In the genomic region with DNA sequence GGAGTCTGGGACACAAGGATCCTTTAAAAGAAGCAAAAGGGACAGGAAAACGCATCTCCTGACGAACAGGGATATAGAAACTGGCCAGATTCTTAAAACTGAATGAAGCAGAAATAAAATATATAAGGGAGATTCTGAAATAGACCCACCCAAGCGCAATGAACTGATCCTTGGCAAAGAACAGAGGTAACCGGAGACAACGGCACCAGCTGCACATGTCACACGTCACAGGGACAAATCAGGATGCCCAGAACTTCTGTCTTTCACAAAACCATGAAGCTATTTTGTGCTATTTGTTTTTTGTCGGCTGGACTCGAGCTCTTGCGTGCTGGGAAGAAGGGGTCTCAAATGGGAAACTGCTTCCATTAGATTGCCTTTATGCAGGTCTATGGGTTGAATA, we compare ENCODE assay signal across 27 mouse cellular contexts.
A peak's percentile ranks its signal among the peaks of the same experiment; 100 is the strongest.
DNase-seq lines count a peak whose midpoint lies in the region; ATAC-seq and TF ChIP-seq lines count a peak whose summit lies in the region.
"Had no signal": no experiment of that assay in that cellular context is flagged by ENCODE, and none has a peak within 500 bp of the region (broad histone marks: within the 10 kb centered on the region; RNA-seq: fewer than 3 reads in every experiment).

No protein-coding gene starts in this region.

- no peak for TF ChIP-seq CTCF in heart, postnatal 0 days (IDR thresholded peaks at IDR 0.05; ENCODE audit: low read depth)

- intact Hi-C loops in heart, postnatal 36 days (cut with DNase I): no loop called here

- 84% methylated on average over 9 of the region's 9 CpGs for whole genome bisulfite sequencing in heart, embryonic 12.5 days
- WGBS in heart, postnatal 0 days: 72% methylated on average over 9 of the region's 9 CpGs
- WGBS in neural tube, embryonic 13.5 days: 73% methylated on average over 9 of the region's 9 CpGs
- WGBS in neural tube, embryonic 15.5 days: 72% methylated on average over 9 of the region's 9 CpGs
- 77% methylated on average over 9 of the region's 9 CpGs for WGBS in intestine, embryonic 16.5 days

- no peak overlapping the region for H3K27ac ChIP-seq in heart, embryonic 12.5 days (ENCODE audit: poor library complexity, severe bottlenecking)
- peak overlapping the region; percentile 59 for H3K27ac ChIP-seq in heart, postnatal 0 days (ENCODE audit: low read depth)
- 0 out of 2 replicates have a peak overlapping the region, but pooled peaks have one; percentile 1 for H3K27ac ChIP-seq in neural tube, embryonic 13.5 days (replicated peaks)
- H3K27ac ChIP-seq in neural tube, embryonic 15.5 days (replicated peaks): no peak overlapping the region
- no peak overlapping the region for H3K27ac ChIP-seq in intestine, embryonic 16.5 days (ENCODE audit: low read length)
- H3K27ac ChIP-seq: forebrain, embryonic 10.5 days; forebrain, embryonic 13.5 days; heart, adult 2 months; heart, embryonic 10.5 days; heart, embryonic 15.5 days; hindbrain, embryonic 12.5 days; hindbrain, embryonic 15.5 days had no signal

- no peak for TF ChIP-seq EP300 in heart, postnatal 0 days (IDR thresholded peaks at IDR 0.05; ENCODE audit: low read depth)

- H3K4me3 ChIP-seq in heart, embryonic 12.5 days: no peak overlapping the region
- H3K4me3 ChIP-seq in heart, postnatal 0 days (ENCODE audit: low read depth, low read length): no peak overlapping the region
- H3K4me3 ChIP-seq in neural tube, embryonic 13.5 days: no peak overlapping the region
- H3K4me3 ChIP-seq in neural tube, embryonic 15.5 days (replicated peaks): no peak overlapping the region
- no peak overlapping the region for H3K4me3 ChIP-seq in intestine, embryonic 16.5 days (ENCODE audit: low read length)
- H3K4me3 ChIP-seq: forebrain, embryonic 10.5 days; forebrain, embryonic 13.5 days; heart, adult 2 months; heart, embryonic 10.5 days; heart, embryonic 15.5 days; hindbrain, embryonic 12.5 days; hindbrain, embryonic 15.5 days had no signal

- ATAC-seq in heart, embryonic 12.5 days (ENCODE audit: insufficient number of reproducible peaks, low FRiP score): no peak
- ATAC-seq in heart, postnatal 0 days (ENCODE audit: insufficient read depth, low read depth): no peak
- no peak for ATAC-seq in neural tube, embryonic 13.5 days (ENCODE audit: low read depth)
- no peak for ATAC-seq in neural tube, embryonic 15.5 days (ENCODE audit: low FRiP score)
- no peak for ATAC-seq in intestine, embryonic 16.5 days
- ATAC-seq: forebrain, embryonic 13.5 days; forebrain, embryonic 16.5 days; Patski had no signal

- DNase-seq in heart, adult 11 months: peak; percentile 69
- DNase-seq in heart, postnatal 0 days (ENCODE audit: low spot score): no peak
- DNase-seq in heart, postnatal 36 days: no peak
- DNase-seq: adrenal gland, postnatal 10 days; adrenal gland, postnatal 36 days; B cell, adult 2 months; cerebellum, adult 11-12 months; cerebellum, adult 8-10 months; cerebellum, postnatal 10 days; cerebellum, postnatal 36 days; gastrocnemius, postnatal 14 days; kidney, adult 11 months had no signal

- no peak overlapping the region for H3K9ac ChIP-seq in heart, embryonic 12.5 days
- H3K9ac ChIP-seq in heart, postnatal 0 days (replicated peaks; ENCODE audit: low read depth, low read length): no peak overlapping the region
- H3K9ac ChIP-seq in neural tube, embryonic 13.5 days: no peak overlapping the region
- no peak overlapping the region for H3K9ac ChIP-seq in neural tube, embryonic 15.5 days (replicated peaks)
- no peak overlapping the region for H3K9ac ChIP-seq in intestine, embryonic 16.5 days (ENCODE audit: low read depth, low read length)
- H3K9ac ChIP-seq: forebrain, embryonic 13.5 days; heart, embryonic 15.5 days; hindbrain, embryonic 12.5 days; hindbrain, embryonic 15.5 days had no signal

- no peak overlapping the region for H3K4me2 ChIP-seq in heart, embryonic 12.5 days
- H3K4me2 ChIP-seq in heart, postnatal 0 days (ENCODE audit: low read depth, low read length): no peak overlapping the region
- H3K4me2 ChIP-seq in neural tube, embryonic 13.5 days: no peak overlapping the region
- H3K4me2 ChIP-seq in neural tube, embryonic 15.5 days: no peak overlapping the region
- H3K4me2 ChIP-seq in intestine, embryonic 16.5 days (ENCODE audit: low read depth, low read length): no peak overlapping the region
- H3K4me2 ChIP-seq: forebrain, embryonic 13.5 days; heart, embryonic 15.5 days; hindbrain, embryonic 12.5 days; hindbrain, embryonic 15.5 days had no signal

- no peaks in the 10 kb centered on the region for H3K36me3 ChIP-seq in heart, embryonic 12.5 days
- no peaks in the 10 kb centered on the region for H3K36me3 ChIP-seq in heart, postnatal 0 days (replicated peaks; ENCODE audit: control insufficient read depth, insufficient read depth, low read length)
- H3K36me3 ChIP-seq in neural tube, embryonic 13.5 days: no peaks in the 10 kb centered on the region
- no peaks in the 10 kb centered on the region for H3K36me3 ChIP-seq in neural tube, embryonic 15.5 days
- no peaks in the 10 kb centered on the region for H3K36me3 ChIP-seq in intestine, embryonic 16.5 days (ENCODE audit: control insufficient read depth, insufficient read depth, low read length)
- H3K36me3 ChIP-seq: forebrain, embryonic 10.5 days; G1E; heart, embryonic 10.5 days; heart, embryonic 15.5 days; hindbrain, embryonic 12.5 days; hindbrain, embryonic 15.5 days had no signal

- H3K27me3 ChIP-seq in heart, embryonic 12.5 days (replicated peaks): no peaks in the 10 kb centered on the region
- no peaks in the 10 kb centered on the region for H3K27me3 ChIP-seq in heart, postnatal 0 days (ENCODE audit: control insufficient read depth, insufficient read depth, low read length)
- H3K27me3 ChIP-seq in neural tube, embryonic 13.5 days: no peaks in the 10 kb centered on the region
- H3K27me3 ChIP-seq in neural tube, embryonic 15.5 days (replicated peaks): no peaks in the 10 kb centered on the region
- H3K27me3 ChIP-seq in intestine, embryonic 16.5 days (replicated peaks; ENCODE audit: control insufficient read depth, insufficient read depth, low read length): no peaks in the 10 kb centered on the region
- H3K27me3 ChIP-seq: CH12.LX; forebrain, embryonic 13.5 days; heart, embryonic 15.5 days; hindbrain, embryonic 12.5 days; hindbrain, embryonic 15.5 days; Patski had no signal

- H3K4me1 ChIP-seq in heart, embryonic 12.5 days (replicated peaks): peaks cover 8% of the 10 kb centered on the region; the same call in 1 of the 2 replicates
- no peaks in the 10 kb centered on the region for H3K4me1 ChIP-seq in heart, postnatal 0 days (ENCODE audit: control insufficient read depth, insufficient read depth)
- H3K4me1 ChIP-seq in neural tube, embryonic 13.5 days (replicated peaks): peaks cover 7% of the 10 kb centered on the region; the same call in 1 of the 2 replicates
- H3K4me1 ChIP-seq in neural tube, embryonic 15.5 days: no peaks in the 10 kb centered on the region
- no peaks in the 10 kb centered on the region for H3K4me1 ChIP-seq in intestine, embryonic 16.5 days (ENCODE audit: control insufficient read depth, insufficient read depth, low read length)
- H3K4me1 ChIP-seq: heart, embryonic 15.5 days; hindbrain, embryonic 12.5 days; hindbrain, embryonic 15.5 days had no signal

- no peaks in the 10 kb centered on the region for H3K9me3 ChIP-seq in heart, embryonic 12.5 days (replicated peaks)
- no peaks in the 10 kb centered on the region for H3K9me3 ChIP-seq in heart, postnatal 0 days (replicated peaks; ENCODE audit: control insufficient read depth, low read length)
- H3K9me3 ChIP-seq in neural tube, embryonic 13.5 days: no peaks in the 10 kb centered on the region
- no peaks in the 10 kb centered on the region for H3K9me3 ChIP-seq in neural tube, embryonic 15.5 days (replicated peaks)
- H3K9me3 ChIP-seq in intestine, embryonic 16.5 days (ENCODE audit: control insufficient read depth, low read length): no peaks in the 10 kb centered on the region
- H3K9me3 ChIP-seq: forebrain, embryonic 10.5 days; forebrain, embryonic 13.5 days; heart, embryonic 10.5 days; heart, embryonic 15.5 days; hindbrain, embryonic 12.5 days; hindbrain, embryonic 15.5 days had no signal

Comparison
In these comparisons a context has a peak if more than half of its experiments do, and no peak if none do; other contexts are left out.
1. H3K27ac ChIP-seq: peak in heart, postnatal 0 days (single experiment) and neural tube, embryonic 13.5 days (single experiment); none in heart, embryonic 12.5 days (single experiment), neural tube, embryonic 15.5 days (single experiment) and intestine, embryonic 16.5 days (single experiment).